Mouse (Mus musculus) liver, embryonic 12.5 days (tissue): ENCODE results near the gene Slc11a2. TPM values are rescaled to one million over a fixed set of nuclear protein-coding genes. Genes with fewer than 3 reads are reported as not detected.
"Not testable (repeated sequence)": the region's sequence is repeated elsewhere in the genome, so short reads cannot be mapped to it uniquely, and the experiment has no call there.

Source experiments
- ATAC-seq: fragments of 200-750 bp; cut with Nextera tagmentation; 2 replicates; pipeline ENCODE4 v1.8.0; 2017; ENCODE audit warnings: moderate number of reproducible peaks, mild to moderate bottlenecking, moderate library complexity
- H3K27ac ChIP-seq: fragments of 300-500 bp; sonication (generic); 2 replicates; pipeline ENCODE4 v1.5.1; 2016; ENCODE audit warnings: mild to moderate bottlenecking
- H3K27me3 ChIP-seq: fragments of 300-500 bp; sonication (generic); replicated peaks from 2 replicates; pipeline ENCODE4 v1.6.1; 2016; ENCODE audit warnings: mild to moderate bottlenecking, moderate library complexity
- H3K36me3 ChIP-seq: fragments of 300-500 bp; sonication (generic); 2 replicates; pipeline ENCODE4 v1.6.1; 2016; ENCODE audit warnings: mild to moderate bottlenecking, moderate library complexity
- H3K4me1 ChIP-seq: fragments of 300-500 bp; sonication (generic); 2 replicates; pipeline ENCODE4 v1.6.1; 2016
- H3K4me2 ChIP-seq: fragments of 300-500 bp; sonication (generic); 2 replicates; pipeline ENCODE4 v1.6.1; 2016; ENCODE audit warnings: mild to moderate bottlenecking, moderate library complexity
- H3K4me3 ChIP-seq: fragments of 300-500 bp; sonication (generic); 2 replicates; pipeline ENCODE4 v1.5.1; 2016; ENCODE audit warnings: mild to moderate bottlenecking, moderate library complexity
- H3K9ac ChIP-seq: fragments of 300-500 bp; sonication (generic); 2 replicates; pipeline ENCODE4 v1.6.1; 2016; ENCODE audit warnings: mild to moderate bottlenecking, moderate library complexity
- H3K9me3 ChIP-seq: fragments of 300-500 bp; sonication (generic); replicated peaks from 2 replicates; pipeline ENCODE4 v1.6.1; 2016; ENCODE audit warnings: mild to moderate bottlenecking, moderate library complexity
- WGBS: fragments of 180-500 bp; shearing (Covaris S2); methylation state at CpG from one replicate; pipeline ENCODE4 v1.1.7; 2016; ENCODE audit not compliant: insufficient replicate concordance; 5-methylcytosine and 5-hydroxymethylcytosine counted together
- polyA plus RNA-seq: library from polyadenylated mRNA; unstranded; fragments of >200 nt; fragmentation: Nextera tagmentation; extraction: Ambion mirVana; gene quantifications from 2 replicates; pipeline ENCODE4 v1.2.1, GENCODE M21; 2016

Slc11a2 gene
- polyA plus RNA-seq, 1 experiment from 2014 or later: 56.5 TPM

- H3K27me3 ChIP-seq, H3K4me3 ChIP-seq, H3K27ac ChIP-seq, ATAC-seq, H3K4me1 ChIP-seq, H3K36me3 ChIP-seq, H3K9ac ChIP-seq, H3K4me2 ChIP-seq, H3K9me3 ChIP-seq: not testable (repeated sequence)
- 62% methylated on average over 5 of the region's 5 CpGs for WGBS
Measured at GRCm38 (mm10) chr15:100341314-100341980, 83.4 kb downstream of the Slc11a2 start.

Other genes with a start within 250 kb of the Slc11a2 start
- gene Atf1, start 197.3 kb downstream of the Slc11a2 start, polyA plus RNA-seq: 55.0 and 57.6 TPM in 2 replicates
- gene Tmprss12, start 144.2 kb downstream of the Slc11a2 start, polyA plus RNA-seq: not detected in 2 replicates
- gene Mettl7a1, start 120.9 kb downstream of the Slc11a2 start, polyA plus RNA-seq: 4.4 and 5.4 TPM in 2 replicates
- not detected in 2 replicates for gene Mettl7a3, start 90.1 kb downstream of the Slc11a2 start, polyA plus RNA-seq
- gene Methig1, start 71.9 kb downstream of the Slc11a2 start, polyA plus RNA-seq: not detected in 2 replicates
- not detected in 2 replicates for gene Mettl7a2, start 71.9 kb downstream of the Slc11a2 start, polyA plus RNA-seq
- not detected in 2 replicates for gene Higd1c, start 60.5 kb downstream of the Slc11a2 start, polyA plus RNA-seq
- 0.06 and 0.08 TPM in 2 replicates for gene Gm5475, start 2.9 kb downstream of the Slc11a2 start, polyA plus RNA-seq
- 18.5 and 20.0 TPM in 2 replicates for gene Letmd1, start 44.0 kb upstream of the Slc11a2 start, polyA plus RNA-seq
- gene Csrnp2, start 70.4 kb upstream of the Slc11a2 start, polyA plus RNA-seq: 2.8 and 3.0 TPM in 2 replicates
- 7.4 and 9.0 TPM in 2 replicates for gene Tfcp2, start 126.9 kb upstream of the Slc11a2 start, polyA plus RNA-seq
- gene Pou6f1, start 174.9 kb upstream of the Slc11a2 start, polyA plus RNA-seq: 0.41 and 0.45 TPM in 2 replicates
- 163 and 167 TPM in 2 replicates for gene Dazap2, start 190.3 kb upstream of the Slc11a2 start, polyA plus RNA-seq
- 10.5 and 11.4 TPM in 2 replicates for gene Smagp, start 211.9 kb upstream of the Slc11a2 start, polyA plus RNA-seq
- 40.5 and 40.6 TPM in 2 replicates for gene Bin2, start 244.5 kb upstream of the Slc11a2 start, polyA plus RNA-seq